Mouse (Mus musculus) B cell, adult (primary cell): Measurements from ENCODE around the gene Ccdc138. TPM values are rescaled to one million over a fixed set of nuclear protein-coding genes. Genes with fewer than 3 reads are reported as not detected.

Experiments
- total RNA-seq: library from RNA; stranded (reverse); gene quantifications from 4 replicates; pipeline ENCODE4 v1.2.4, GENCODE M21; 2023; ENCODE audit not compliant: inconsistent age

The Ccdc138 gene
- total RNA-seq: 2.8 to 4.1 TPM (median 3.2 TPM) in 4 replicates

GRCm38 (mm10) chr10:58497320-58498284 lies at the start of gene Ccdc138:
Gene Ccdc138, plus strand, starts transcription at chr10:58497948.

Other genes starting within 250 kb of the Ccdc138 start
- gene Gcc2, start 242.5 kb upstream of the Ccdc138 start, total RNA-seq: 37.2 to 55.9 TPM (median 41.1 TPM) in 4 replicates
- gene Lims1, start 174.5 kb upstream of the Ccdc138 start, total RNA-seq: 58.5 to 65.4 TPM (median 61.3 TPM) in 4 replicates
- 166 to 186 TPM (median 175 TPM) in 4 replicates for gene Ranbp2, start 51.0 kb upstream of the Ccdc138 start, total RNA-seq
- gene Edar, start 177.7 kb downstream of the Ccdc138 start, total RNA-seq: not detected in 4 replicates
- gene Gm17542, start 220.3 kb downstream of the Ccdc138 start, total RNA-seq: not detected in 4 replicates